Mouse (Mus musculus): Measurements from ENCODE around the gene Zfp281. TPM values are rescaled to one million over a fixed set of nuclear protein-coding genes. Genes with fewer than 3 reads are reported as not detected.
A peak's percentile ranks its signal among the peaks of the same experiment; 100 is the strongest.

The Zfp281 gene
- polyA plus RNA-seq, 1 experiment from 2014 or later: 40.6 TPM

- DNase-seq (ENCODE audit: low spot score) (no peak), ATAC-seq (ENCODE audit: insufficient read depth, low FRiP score, low TSS enrichment) (no peak)
- Histone ChIP-seq H3K36me3 (ENCODE audit: control insufficient read depth, insufficient read depth, low read length) (no peaks in the 10 kb centered on the region), H3K9me3 (ENCODE audit: control insufficient read depth, low read length) (no peaks in the 10 kb centered on the region), H3K27me3 (ENCODE audit: control insufficient read depth, insufficient read depth, low read length) (no peaks in the 10 kb centered on the region), H3K4me2 (ENCODE audit: low read depth) (no peak overlapping the region), H3K27ac (ENCODE audit: low read depth, low read length) (no peak overlapping the region), H3K4me3 (ENCODE audit: low read depth, low read length) (no peak overlapping the region), H3K4me1 (ENCODE audit: control insufficient read depth, insufficient read depth, low read length) (no peaks in the 10 kb centered on the region), H3K9ac (ENCODE audit: low read length) (no peak overlapping the region)
- WGBS: 84% methylated on average over 12 of the region's 12 CpGs
These were observed 47.2 kb downstream of the Zfp281 start for GRCm38 (mm10) chr1:136671767-136672434.

DNA sequence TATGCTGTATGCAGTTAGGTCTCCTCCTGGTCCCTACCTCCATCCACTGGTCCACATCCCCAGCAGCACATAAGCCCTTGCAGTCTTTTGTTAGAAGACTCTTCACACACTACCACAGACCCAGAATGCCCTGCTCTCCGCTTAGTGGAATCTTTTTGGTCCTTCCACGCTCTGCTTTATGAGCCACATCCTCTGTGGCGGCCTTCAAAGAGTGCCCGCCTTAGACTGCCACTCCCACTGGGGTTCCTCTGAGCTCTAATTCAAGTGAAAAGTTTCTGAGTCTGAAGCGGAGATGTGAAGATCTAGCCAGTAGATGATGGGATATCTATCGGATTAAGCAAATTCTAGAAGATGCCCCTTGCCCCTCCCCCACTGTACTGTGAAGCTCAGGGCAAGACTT is 47.9 kb downstream of the Zfp281 start:
- Histone ChIP-seq H3K27ac (ENCODE audit: low read depth, low read length) (no peak overlapping the region), H3K4me2 (ENCODE audit: low read depth) (no peak overlapping the region), H3K9me3 (ENCODE audit: control insufficient read depth, low read length) (no peaks in the 10 kb centered on the region), H3K36me3 (ENCODE audit: control insufficient read depth, insufficient read depth, low read length) (no peaks in the 10 kb centered on the region), H3K27me3 (ENCODE audit: control insufficient read depth, insufficient read depth, low read length) (no peaks in the 10 kb centered on the region), H3K9ac (ENCODE audit: low read length) (no peak overlapping the region), H3K4me3 (ENCODE audit: low read depth, low read length) (no peak overlapping the region), H3K4me1 (ENCODE audit: control insufficient read depth, insufficient read depth, low read length) (no peaks in the 10 kb centered on the region)
- 88% methylated on average over 6 of the region's 6 CpGs for WGBS
- no peak for ATAC-seq (ENCODE audit: insufficient read depth, low FRiP score, low TSS enrichment)
- no peak for DNase-seq (ENCODE audit: low spot score)

DNA sequence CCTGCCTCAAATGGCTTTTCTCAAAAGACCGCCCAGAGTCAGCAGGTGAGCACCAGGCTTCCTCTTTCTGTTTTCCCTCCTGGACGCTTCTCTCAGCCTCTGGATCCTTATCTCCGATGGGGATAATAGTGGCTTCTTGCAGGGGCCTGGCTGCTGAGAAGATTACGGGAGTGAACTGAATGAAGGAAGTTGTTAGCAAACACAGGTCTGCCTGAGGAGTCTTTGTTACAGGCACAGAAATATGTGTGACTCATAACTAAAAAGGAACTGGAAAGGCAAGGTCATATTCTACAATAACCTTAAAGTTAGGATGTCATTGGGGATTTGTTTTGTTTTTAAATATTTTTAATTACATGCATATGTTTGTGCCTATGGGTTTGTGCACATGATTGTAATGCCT is 48.6 kb downstream of the Zfp281 start:
- H3K4me1 ChIP-seq (ENCODE audit: control insufficient read depth, insufficient read depth, low read length): no peaks in the 10 kb centered on the region
- no peak overlapping the region for H3K9ac ChIP-seq (ENCODE audit: low read length)
- H3K9me3 ChIP-seq (ENCODE audit: control insufficient read depth, low read length): no peaks in the 10 kb centered on the region
- H3K4me3 ChIP-seq (ENCODE audit: low read depth, low read length): no peak overlapping the region
- no peak overlapping the region for H3K4me2 ChIP-seq (ENCODE audit: low read depth)
- H3K27me3 ChIP-seq (ENCODE audit: control insufficient read depth, insufficient read depth, low read length): no peaks in the 10 kb centered on the region
- WGBS: 58% methylated on average over 4 of the region's 4 CpGs
- no peaks in the 10 kb centered on the region for H3K36me3 ChIP-seq (ENCODE audit: control insufficient read depth, insufficient read depth, low read length)
- H3K27ac ChIP-seq (ENCODE audit: low read depth, low read length): no peak overlapping the region
- ATAC-seq (ENCODE audit: insufficient read depth, low FRiP score, low TSS enrichment): no peak
- DNase-seq (ENCODE audit: low spot score): no peak

DNA sequence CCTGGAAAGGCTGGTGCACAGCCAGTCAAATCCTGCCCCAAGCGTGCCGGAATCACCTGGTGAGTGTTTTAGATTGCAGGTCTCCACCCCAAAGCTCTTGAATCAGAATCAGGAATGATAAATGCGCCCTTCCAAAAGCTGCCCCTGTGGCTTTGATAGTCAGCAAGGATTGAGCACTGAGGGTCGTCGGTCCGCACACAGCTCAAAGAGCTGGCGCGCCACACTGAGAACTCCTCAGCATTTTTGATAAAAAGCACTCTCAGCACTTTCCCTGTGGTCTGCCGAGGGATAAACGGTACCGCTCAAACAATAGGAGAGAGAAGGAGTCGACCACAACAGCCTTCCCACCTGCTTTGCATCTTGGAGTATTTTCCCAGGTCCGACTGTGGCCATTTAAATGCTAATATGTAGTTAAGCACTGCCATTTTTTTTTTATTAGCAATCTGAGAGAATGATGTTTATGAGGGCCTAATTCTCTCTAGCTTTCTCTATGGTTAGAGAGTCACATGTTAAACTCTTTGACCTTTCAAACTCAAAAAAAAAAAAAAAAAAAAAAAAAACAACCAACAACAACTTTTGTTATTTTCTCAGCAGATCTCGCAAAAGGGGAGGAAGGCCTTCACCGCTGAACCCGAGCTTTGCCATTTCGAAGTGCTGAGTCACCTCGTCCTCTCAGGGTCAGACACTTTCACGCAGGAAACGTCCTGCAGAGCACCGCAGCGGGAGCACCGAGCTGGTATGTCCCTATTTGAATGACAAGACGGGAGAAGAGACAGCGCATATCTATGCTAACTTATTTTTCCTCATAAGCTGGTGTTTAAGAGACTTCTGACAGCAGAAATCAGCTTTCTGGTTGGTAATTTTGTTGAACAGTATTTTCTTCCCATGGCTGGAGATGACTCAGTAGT is 50.1 kb downstream of the Zfp281 start:
- H3K4me3 ChIP-seq (ENCODE audit: low read depth, low read length): no peak overlapping the region
- peak overlapping the region; percentile 6; the same call in 1 of the 2 replicates for H3K4me2 ChIP-seq (ENCODE audit: low read depth)
- no peaks in the 10 kb centered on the region for H3K4me1 ChIP-seq (ENCODE audit: control insufficient read depth, insufficient read depth, low read length)
- H3K9ac ChIP-seq (ENCODE audit: low read length): no peak overlapping the region
- ATAC-seq (ENCODE audit: insufficient read depth, low FRiP score, low TSS enrichment): no peak
- no peak for DNase-seq (ENCODE audit: low spot score)
- WGBS: 18% methylated on average over 25 of the region's 25 CpGs
- no peaks in the 10 kb centered on the region for H3K27me3 ChIP-seq (ENCODE audit: control insufficient read depth, insufficient read depth, low read length)
- H3K36me3 ChIP-seq (ENCODE audit: control insufficient read depth, insufficient read depth, low read length): no peaks in the 10 kb centered on the region
- H3K27ac ChIP-seq (ENCODE audit: low read depth, low read length): no peak overlapping the region
- H3K9me3 ChIP-seq (ENCODE audit: control insufficient read depth, low read length): no peaks in the 10 kb centered on the region

DNA sequence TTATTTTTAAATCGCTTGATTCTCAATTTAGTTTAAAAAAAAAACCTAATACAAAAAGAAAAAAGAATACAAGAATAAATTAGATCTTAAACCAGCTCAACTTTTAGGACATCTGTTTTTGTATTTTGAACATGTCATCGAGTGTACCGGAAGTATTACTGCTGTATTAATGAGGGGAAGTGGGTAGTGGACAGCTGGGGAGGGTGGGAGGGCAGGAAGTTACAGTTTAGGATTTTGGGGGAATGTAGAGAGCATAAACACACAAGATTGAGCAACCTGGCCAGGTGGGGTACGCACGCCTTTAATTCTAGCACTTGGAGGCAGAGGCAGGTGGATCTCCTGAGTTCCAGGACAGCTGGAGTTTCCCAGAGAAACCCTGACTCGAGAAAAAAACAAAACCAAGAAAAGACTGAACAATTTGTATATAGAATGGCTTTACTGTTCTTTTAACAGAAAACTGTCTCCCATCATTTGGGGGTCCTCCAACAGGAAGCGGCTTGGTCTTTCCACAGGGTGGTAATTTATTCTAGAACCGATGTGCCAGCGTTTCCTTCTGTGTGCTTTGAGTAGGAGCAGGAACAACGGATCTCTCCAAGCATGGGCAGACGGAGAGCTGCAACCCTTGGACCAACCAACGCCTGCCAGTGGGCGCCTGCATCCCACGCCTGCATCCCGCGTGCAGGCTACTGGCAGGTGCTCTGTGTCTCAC is 51.2 kb downstream of the Zfp281 start:
- Histone ChIP-seq H3K9ac (ENCODE audit: low read length) (no peak overlapping the region), H3K4me1 (ENCODE audit: control insufficient read depth, insufficient read depth, low read length) (no peaks in the 10 kb centered on the region), H3K36me3 (ENCODE audit: control insufficient read depth, insufficient read depth, low read length) (no peaks in the 10 kb centered on the region), H3K4me2 (ENCODE audit: low read depth) (no peak overlapping the region), H3K4me3 (ENCODE audit: low read depth, low read length) (no peak overlapping the region), H3K27ac (ENCODE audit: low read depth, low read length) (no peak overlapping the region), H3K27me3 (ENCODE audit: control insufficient read depth, insufficient read depth, low read length) (no peaks in the 10 kb centered on the region), H3K9me3 (ENCODE audit: control insufficient read depth, low read length) (no peaks in the 10 kb centered on the region)
- ATAC-seq (ENCODE audit: insufficient read depth, low FRiP score, low TSS enrichment) (no peak), DNase-seq (ENCODE audit: low spot score) (no peak)
- WGBS: 89% methylated on average over 16 of the region's 16 CpGs

GRCm38 (mm10) chr1:136676445-136676755 is 51.7 kb downstream of the Zfp281 start:
- Histone ChIP-seq H3K4me2 (ENCODE audit: low read depth) (no peak overlapping the region), H3K4me3 (ENCODE audit: low read depth, low read length) (no peak overlapping the region), H3K9ac (ENCODE audit: low read length) (no peak overlapping the region), H3K4me1 (ENCODE audit: control insufficient read depth, insufficient read depth, low read length) (no peaks in the 10 kb centered on the region), H3K36me3 (ENCODE audit: control insufficient read depth, insufficient read depth, low read length) (no peaks in the 10 kb centered on the region), H3K27me3 (ENCODE audit: control insufficient read depth, insufficient read depth, low read length) (no peaks in the 10 kb centered on the region), H3K9me3 (ENCODE audit: control insufficient read depth, low read length) (no peaks in the 10 kb centered on the region), H3K27ac (ENCODE audit: low read depth, low read length) (no peak overlapping the region)
- no peak for ATAC-seq (ENCODE audit: insufficient read depth, low FRiP score, low TSS enrichment)
- 84% methylated on average over 6 of the region's 6 CpGs for WGBS
- no peak for DNase-seq (ENCODE audit: low spot score)

DNA sequence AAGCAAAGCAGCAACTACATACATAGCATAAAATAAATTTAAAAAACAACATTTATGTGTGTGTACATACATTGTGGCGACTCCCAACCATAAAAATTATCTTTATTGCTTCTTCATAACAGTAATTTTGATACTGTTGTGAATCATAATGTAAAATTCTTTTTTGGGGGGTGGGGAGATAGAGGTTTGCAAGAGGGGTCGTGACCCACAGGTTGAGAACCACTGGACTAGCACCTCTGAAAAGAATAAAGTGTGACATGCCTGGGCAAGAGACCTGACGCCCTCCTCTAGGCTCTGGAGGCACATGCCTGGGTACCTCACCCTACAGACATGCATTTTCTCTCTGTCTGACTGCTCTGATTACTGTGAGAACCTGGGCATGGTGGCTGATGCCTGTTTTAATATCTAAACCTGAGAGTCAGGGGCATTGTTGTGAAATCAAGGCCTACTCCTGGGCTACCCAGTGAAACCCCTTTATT is 53.2 kb downstream of the Zfp281 start:
- no peak for DNase-seq (ENCODE audit: low spot score)
- Histone ChIP-seq H3K4me1 (ENCODE audit: control insufficient read depth, insufficient read depth, low read length) (no peaks in the 10 kb centered on the region), H3K4me2 (ENCODE audit: low read depth) (no peak overlapping the region), H3K27me3 (ENCODE audit: control insufficient read depth, insufficient read depth, low read length) (no peaks in the 10 kb centered on the region), H3K9ac (ENCODE audit: low read length) (no peak overlapping the region), H3K9me3 (ENCODE audit: control insufficient read depth, low read length) (no peaks in the 10 kb centered on the region), H3K4me3 (ENCODE audit: low read depth, low read length) (no peak overlapping the region), H3K36me3 (ENCODE audit: control insufficient read depth, insufficient read depth, low read length) (no peaks in the 10 kb centered on the region), H3K27ac (ENCODE audit: low read depth, low read length) (no peak overlapping the region)
- no peak for ATAC-seq (ENCODE audit: insufficient read depth, low FRiP score, low TSS enrichment)
- WGBS: 90% methylated on average over 3 of the region's 3 CpGs

- H3K4me2 ChIP-seq (ENCODE audit: low read depth): no peak overlapping the region
- 68% methylated on average over 4 of the region's 4 CpGs for WGBS
- H3K9me3 ChIP-seq (ENCODE audit: control insufficient read depth, low read length): no peaks in the 10 kb centered on the region
- no peak overlapping the region for H3K4me3 ChIP-seq (ENCODE audit: low read depth, low read length)
- no peak overlapping the region for H3K9ac ChIP-seq (ENCODE audit: low read length)
- H3K4me1 ChIP-seq (ENCODE audit: control insufficient read depth, insufficient read depth, low read length): no peaks in the 10 kb centered on the region
- no peaks in the 10 kb centered on the region for H3K36me3 ChIP-seq (ENCODE audit: control insufficient read depth, insufficient read depth, low read length)
- no peak overlapping the region for H3K27ac ChIP-seq (ENCODE audit: low read depth, low read length)
- no peak for ATAC-seq (ENCODE audit: insufficient read depth, low FRiP score, low TSS enrichment)
- no peaks in the 10 kb centered on the region for H3K27me3 ChIP-seq (ENCODE audit: control insufficient read depth, insufficient read depth, low read length)
- no peak for DNase-seq (ENCODE audit: low spot score)
These were observed 54.1 kb downstream of the Zfp281 start for GRCm38 (mm10) chr1:136678836-136679235.
